Mouse (Mus musculus) MEL (cell line): Measurements from ENCODE around the gene Rpa1.

Source experiments
- CTCF ChIP-seq, 3 experiments: IDR thresholded peaks in 2 of 3; conservative IDR thresholded peaks in 1 of 3; 2 replicates each; pipeline ENCODE4 v1.5.1; 2011 to 2012; ENCODE audit warnings: low read length in 3 of 3, low read depth in 2 of 3, mild to moderate bottlenecking in 2 of 3, improper control_type of control experiment in 1 of 3, inconsistent platforms in 1 of 3, mixed read lengths in 1 of 3, moderate library complexity in 1 of 3; ENCODE audit not compliant: control insufficient read depth in 1 of 3, insufficient read depth in 1 of 3, poor library complexity in 1 of 3, severe bottlenecking in 1 of 3
- E2F4 ChIP-seq: IDR thresholded peaks from 2 replicates; pipeline ENCODE4 v1.6.1; 2011; ENCODE audit warnings: low read depth, low read length, improper control_type of control experiment, borderline replicate concordance
- EP300 ChIP-seq, 2 experiments: IDR thresholded peaks; 2 replicates each; pipeline ENCODE4 v1.6.1; 2011; ENCODE audit warnings: improper control_type of control experiment in 2 of 2, low read length in 2 of 2, low read depth in 1 of 2, mild to moderate bottlenecking in 1 of 2
- ETS1 ChIP-seq: IDR thresholded peaks from 2 replicates; pipeline ENCODE4 v1.6.1; 2012; ENCODE audit warnings: low read depth, mild to moderate bottlenecking, inconsistent platforms, low read length, improper control_type of control experiment, moderate library complexity
- KAT2A ChIP-seq: conservative IDR thresholded peaks from 2 replicates; pipeline ENCODE4 v1.6.1; 2012; ENCODE audit warnings: low read depth, low read length, improper control_type of control experiment, inconsistent platforms
- MAFK ChIP-seq: IDR thresholded peaks from 2 replicates; pipeline ENCODE4 v1.6.1; 2011; ENCODE audit warnings: low read depth, mild to moderate bottlenecking, low read length, improper control_type of control experiment, borderline replicate concordance
- NRF1 ChIP-seq: IDR thresholded peaks from 2 replicates; pipeline ENCODE4 v1.6.1; 2014; ENCODE audit warnings: low read depth, mild to moderate bottlenecking, inconsistent platforms, low read length, improper control_type of control experiment, moderate library complexity; ENCODE audit not compliant: poor library complexity, insufficient read depth, severe bottlenecking
- POLR2A ChIP-seq, 2 experiments: IDR thresholded peaks; 2 replicates each; pipeline ENCODE4 v1.6.1; 2011 to 2012; ENCODE audit warnings: low read length in 2 of 2, mild to moderate bottlenecking in 2 of 2, control low read depth in 1 of 2, improper control_type of control experiment in 1 of 2, low read depth in 1 of 2, moderate library complexity in 1 of 2; ENCODE audit not compliant: control insufficient read depth in 1 of 2, insufficient read depth in 1 of 2, poor library complexity in 1 of 2
- POLR2AphosphoS2 ChIP-seq: IDR thresholded peaks from 2 replicates; pipeline ENCODE4 v1.6.1; 2011; ENCODE audit warnings: low read length, improper control_type of control experiment
- POLR2AphosphoS5 ChIP-seq: IDR thresholded peaks from 2 replicates; pipeline ENCODE4 v1.6.1; 2012; ENCODE audit warnings: low read depth, borderline replicate concordance, mild to moderate bottlenecking, inconsistent platforms, low read length, moderate library complexity, mixed read lengths
- SMC3 ChIP-seq: IDR thresholded peaks from 2 replicates; pipeline ENCODE4 v1.6.1; 2011; ENCODE audit warnings: low read depth, low read length, improper control_type of control experiment
- TCF12 ChIP-seq: IDR thresholded peaks from 2 replicates; pipeline ENCODE4 v1.6.1; 2014; ENCODE audit warnings: low read depth, mild to moderate bottlenecking, inconsistent platforms, low read length, improper control_type of control experiment, moderate library complexity
- USF1 ChIP-seq: IDR thresholded peaks from 2 replicates; pipeline ENCODE4 v1.6.1; 2014; ENCODE audit warnings: low read depth, mild to moderate bottlenecking, inconsistent platforms, low read length, improper control_type of control experiment, moderate library complexity
- USF2 ChIP-seq, 2 experiments: IDR thresholded peaks; 2 replicates each; pipeline ENCODE4 v1.6.1; 2011 to 2012; ENCODE audit warnings: improper control_type of control experiment in 2 of 2, low read length in 2 of 2, borderline replicate concordance in 1 of 2, inconsistent platforms in 1 of 2, low read depth in 1 of 2, mild to moderate bottlenecking in 1 of 2; ENCODE audit not compliant: insufficient read depth in 1 of 2

DNA sequence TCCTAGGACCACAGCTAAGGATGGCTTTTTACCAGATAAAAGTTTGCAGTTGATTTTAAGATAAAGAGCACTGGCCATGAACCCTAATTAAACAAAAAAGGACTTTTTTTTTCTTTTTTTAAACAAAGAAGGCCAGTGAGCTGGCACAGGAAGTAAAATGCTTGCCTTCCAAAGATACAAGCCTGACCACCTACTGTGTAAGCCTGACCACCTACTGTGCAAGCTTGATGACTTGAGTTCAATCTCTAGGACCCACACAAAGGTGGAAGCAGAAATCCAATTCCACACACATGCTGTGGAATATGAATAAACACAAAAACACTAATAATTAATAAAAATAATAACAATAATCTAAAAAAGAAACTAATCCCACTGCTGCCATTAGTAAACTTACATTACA lies 3.1 kb upstream of the Rpa1 start:
- TF ChIP-seq POLR2A (IDR thresholded peaks at IDR 0.05; ENCODE audit: control insufficient read depth in 1 of 2, insufficient read depth in 1 of 2, low read depth in 1 of 2, low read length in 2 of 2, poor library complexity in 1 of 2): no peak
- TF ChIP-seq EP300 (IDR thresholded peaks at IDR 0.05; ENCODE audit: low read depth in 1 of 2, low read length in 2 of 2): no peak
- no peak for TF ChIP-seq KAT2A
- TF ChIP-seq USF1: no peak
- TF ChIP-seq E2F4: no peak
- no peak for TF ChIP-seq POLR2AphosphoS5
- no peak for TF ChIP-seq SMC3
- TF ChIP-seq CTCF (IDR thresholded peaks at IDR 0.05 in 2 of 3, conservative IDR thresholded peaks at IDR 0.05 in 1 of 3; ENCODE audit: control insufficient read depth in 1 of 3, insufficient read depth in 1 of 3, low read depth in 2 of 3, low read length in 3 of 3, poor library complexity in 1 of 3, severe bottlenecking in 1 of 3): no peak
- TF ChIP-seq TCF12: no peak
- TF ChIP-seq NRF1: no peak
- no peak for TF ChIP-seq MAFK
- TF ChIP-seq POLR2AphosphoS2: no peak
- no peak for TF ChIP-seq USF2 (IDR thresholded peaks at IDR 0.05; ENCODE audit: borderline replicate concordance in 1 of 2, insufficient read depth in 1 of 2, low read depth in 1 of 2, low read length in 2 of 2)
- TF ChIP-seq ETS1: no peak
